Mouse (Mus musculus): Measurements from ENCODE around the gene Gm42906. TPM values are rescaled to one million over a fixed set of nuclear protein-coding genes. Genes with fewer than 3 reads are reported as not detected.

Gene Gm42906
- total and polyA plus RNA-seq, 3 experiments: not detected

DNA sequence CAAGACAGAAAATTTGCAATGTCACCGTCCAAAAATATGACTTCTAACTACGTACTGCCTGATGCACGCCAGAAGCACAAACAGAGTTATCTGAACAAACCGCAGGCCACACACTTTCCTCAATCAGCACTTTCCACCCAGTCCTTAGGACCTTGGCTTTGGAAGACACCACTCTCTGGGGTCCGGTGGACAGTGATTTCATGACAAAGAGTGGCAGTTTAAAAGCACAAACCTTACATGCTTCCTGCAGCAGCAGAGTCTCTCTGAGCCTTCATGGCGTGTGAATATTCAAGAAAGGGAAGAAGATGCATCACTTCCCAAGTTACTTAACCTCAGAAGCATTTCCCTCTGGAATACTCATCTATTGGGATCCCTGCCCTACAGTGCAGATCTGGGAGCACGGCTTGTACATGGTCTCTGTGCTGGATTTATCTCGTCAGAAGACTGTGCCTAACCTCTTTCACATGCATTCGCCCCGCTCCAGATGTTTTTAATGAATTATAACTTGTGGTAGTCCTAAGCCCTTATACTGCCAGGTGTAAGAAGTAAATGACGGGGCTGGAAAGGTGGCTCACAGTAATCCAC lies 244.2 kb downstream of the Gm42906 start:
- Histone ChIP-seq H3K27me3 (ENCODE audit: control insufficient read depth in 1 of 2, insufficient read depth in 2 of 2, low read length in 2 of 2) (no peaks in the 10 kb centered on the region), H3K27ac (ENCODE audit: control insufficient read depth, low read depth, low read length) (no peak overlapping the region), H3K79me2 (ENCODE audit: control insufficient read depth, insufficient read depth, low read length, poor library complexity) (no peaks in the 10 kb centered on the region), H3K4me3 (ENCODE audit: control insufficient read depth in 1 of 2, insufficient read depth in 1 of 2, low read depth in 2 of 2, low read length in 2 of 2) (no peak overlapping the region), H3K9ac (ENCODE audit: control insufficient read depth, low read depth, low read length, poor library complexity, severe bottlenecking) (no peak overlapping the region), H3K4me1 (ENCODE audit: control insufficient read depth in 1 of 2, insufficient read depth in 2 of 2, low read length in 2 of 2) (no peaks in the 10 kb centered on the region), H3K36me3 (ENCODE audit: control insufficient read depth in 1 of 2, insufficient read depth in 2 of 2, low read length in 2 of 2) (no peaks in the 10 kb centered on the region), H3K9me3 (replicated peaks; ENCODE audit: insufficient read depth, low read length) (no peaks in the 10 kb centered on the region)
- DNase-seq (ENCODE audit: low read depth, low spot score): no peak
- no peak for TF ChIP-seq ZMIZ1 (IDR thresholded peaks at IDR 0.05; ENCODE audit: low read depth, low read length)
- no peak for TF ChIP-seq MAX (IDR thresholded peaks at IDR 0.05; ENCODE audit: low read length)
- no peak for TF ChIP-seq POLR2AphosphoS5 (IDR thresholded peaks at IDR 0.05; ENCODE audit: borderline replicate concordance, low read depth, low read length)
- no peak for TF ChIP-seq UBTF (IDR thresholded peaks at IDR 0.05; ENCODE audit: borderline replicate concordance, insufficient read depth, low read depth, low read length)
- no peak for TF ChIP-seq NRF1 (IDR thresholded peaks at IDR 0.05; ENCODE audit: insufficient read depth, low read depth, low read length, poor library complexity, severe bottlenecking)
- no peak for TF ChIP-seq USF2 (IDR thresholded peaks at IDR 0.05; ENCODE audit: borderline replicate concordance in 1 of 2, insufficient read depth in 1 of 2, low read depth in 1 of 2, low read length in 2 of 2)
- no peak for TF ChIP-seq MEF2A (IDR thresholded peaks at IDR 0.05; ENCODE audit: extremely low read depth, insufficient replicate concordance, low read depth, low read length, poor library complexity, severe bottlenecking)

DNA sequence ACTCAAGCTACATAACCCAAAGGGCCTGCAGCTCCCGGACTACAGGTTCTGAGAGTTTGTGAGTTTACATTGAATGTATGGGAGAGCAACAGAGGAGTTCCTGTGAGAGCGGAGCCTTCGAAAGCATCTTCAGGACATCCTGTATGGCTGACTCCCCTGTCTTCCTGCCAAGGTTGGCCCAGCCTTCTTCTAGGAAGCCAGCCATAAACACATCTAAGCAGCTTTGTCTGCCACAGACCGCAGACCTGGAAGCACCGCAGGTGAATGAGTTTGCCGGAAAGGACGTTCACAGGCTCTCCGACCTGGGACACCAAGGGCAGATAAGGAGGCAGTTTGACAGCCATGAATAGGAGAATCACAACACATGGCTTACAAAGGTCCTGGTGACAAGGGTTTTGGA lies 246.7 kb downstream of the Gm42906 start:
- TF ChIP-seq USF2 (IDR thresholded peaks at IDR 0.05; ENCODE audit: borderline replicate concordance in 1 of 2, insufficient read depth in 1 of 2, low read depth in 1 of 2, low read length in 2 of 2) (no peak), MEF2A (IDR thresholded peaks at IDR 0.05; ENCODE audit: extremely low read depth, insufficient replicate concordance, low read depth, low read length, poor library complexity, severe bottlenecking) (no peak), MAZ (IDR thresholded peaks at IDR 0.05; ENCODE audit: low read depth, low read length) (no peak), JUND (IDR thresholded peaks at IDR 0.05; ENCODE audit: low read depth, low read length) (no peak), MAFK (IDR thresholded peaks at IDR 0.05; ENCODE audit: borderline replicate concordance, low read depth, low read length) (no peak), MYC (IDR thresholded peaks at IDR 0.05; ENCODE audit: low read depth, low read length) (no peak), TCF12 (IDR thresholded peaks at IDR 0.05; ENCODE audit: low read depth, low read length) (no peak)

More for the DNA sequence above, 246.7 kb downstream of the Gm42906 start:
- no peak for DNase-seq (ENCODE audit: low read depth, low spot score)
- Histone ChIP-seq H3K36me3 (ENCODE audit: control insufficient read depth in 1 of 2, insufficient read depth in 2 of 2, low read length in 2 of 2) (no peaks in the 10 kb centered on the region), H3K4me3 (ENCODE audit: control insufficient read depth in 1 of 2, insufficient read depth in 1 of 2, low read depth in 2 of 2, low read length in 2 of 2) (no peak overlapping the region), H3K4me1 (ENCODE audit: control insufficient read depth in 1 of 2, insufficient read depth in 2 of 2, low read length in 2 of 2) (no peaks in the 10 kb centered on the region), H3K9me3 (replicated peaks; ENCODE audit: insufficient read depth, low read length) (no peaks in the 10 kb centered on the region), H3K9ac (ENCODE audit: control insufficient read depth, low read depth, low read length, poor library complexity, severe bottlenecking) (no peak overlapping the region), H3K27ac (ENCODE audit: control insufficient read depth, low read depth, low read length) (no peak overlapping the region), H3K27me3 (ENCODE audit: control insufficient read depth in 1 of 2, insufficient read depth in 2 of 2, low read length in 2 of 2) (no peaks in the 10 kb centered on the region), H3K79me2 (ENCODE audit: control insufficient read depth, insufficient read depth, low read length, poor library complexity) (no peaks in the 10 kb centered on the region)

Measured in MEL (cell line).